Mouse (Mus musculus) myocyte (in vitro differentiated cells): ENCODE results near the gene Pard3. TPM values are rescaled to one million over a fixed set of nuclear protein-coding genes. Genes with fewer than 3 reads are reported as not detected.

Experiments used
- H3K27me3 ChIP-seq: one replicate; pipeline ENCODE4 v1.6.1; 2011; ENCODE audit not compliant: control insufficient read depth, insufficient read depth, insufficient read length
- H3K36me3 ChIP-seq: one replicate; pipeline ENCODE4 v1.6.1; 2011; ENCODE audit not compliant: control insufficient read depth, insufficient read depth
- H3K4me2 ChIP-seq: one replicate; pipeline ENCODE4 v1.6.1; 2011; ENCODE audit warnings: low read depth, control low read depth
- H3K4me3 ChIP-seq: one replicate; pipeline ENCODE4 v1.5.1; 2011; ENCODE audit warnings: mild to moderate bottlenecking, control low read depth, moderate library complexity
- H3K79me2 ChIP-seq: one replicate; pipeline ENCODE4 v1.6.1; 2011; ENCODE audit not compliant: control insufficient read depth, insufficient read depth
- H3ac ChIP-seq: one replicate; pipeline ENCODE4 v1.6.1; 2011; ENCODE audit not compliant: control insufficient read depth, insufficient read length
- CEBPB ChIP-seq: IDR thresholded peaks from 2 replicates; pipeline ENCODE4 v1.6.1; 2011; ENCODE audit warnings: mild to moderate bottlenecking, moderate library complexity; ENCODE audit not compliant: poor library complexity, insufficient read depth, severe bottlenecking
- E2F4 ChIP-seq: IDR thresholded peaks from one replicate; pipeline ENCODE4 v1.6.1; 2011; ENCODE audit warnings: mild to moderate bottlenecking, control low read depth, moderate library complexity; ENCODE audit not compliant: insufficient read depth
- MAX ChIP-seq: IDR thresholded peaks from one replicate; pipeline ENCODE4 v1.6.1; 2011; ENCODE audit warnings: low read depth, mild to moderate bottlenecking, control low read depth
- MYOD1 ChIP-seq, 3 experiments: IDR thresholded peaks; one replicate each; pipeline ENCODE4 v1.6.1; 2011; ENCODE audit warnings: control low read depth in 2 of 3, low read depth in 2 of 3, mild to moderate bottlenecking in 2 of 3, moderate library complexity in 1 of 3; ENCODE audit not compliant: insufficient read length in 2 of 3, control insufficient read depth in 1 of 3
- MYOG ChIP-seq, 3 experiments: IDR thresholded peaks; one replicate each; pipeline ENCODE4 v1.6.1; 2011; ENCODE audit warnings: control low read depth in 2 of 3, low read depth in 2 of 3, mild to moderate bottlenecking in 2 of 3; ENCODE audit not compliant: insufficient read length in 2 of 3, control insufficient read depth in 1 of 3, insufficient read depth in 1 of 3
- POLR2A ChIP-seq: IDR thresholded peaks from one replicate; pipeline ENCODE4 v1.6.1; 2011; ENCODE audit warnings: low read depth, mild to moderate bottlenecking, control low read depth, moderate library complexity; ENCODE audit not compliant: insufficient read length
- POLR2AphosphoS2 ChIP-seq: IDR thresholded peaks from one replicate; pipeline ENCODE4 v1.6.1; 2011; ENCODE audit warnings: low read depth, control low read depth; ENCODE audit not compliant: insufficient read length
- REST ChIP-seq: IDR thresholded peaks from one replicate; pipeline ENCODE4 v1.6.1; 2011; ENCODE audit warnings: mild to moderate bottlenecking, control low read depth, moderate library complexity; ENCODE audit not compliant: insufficient read depth, insufficient read length
- SRF ChIP-seq: IDR thresholded peaks from one replicate; pipeline ENCODE4 v1.6.1; 2011; ENCODE audit warnings: low read depth; ENCODE audit not compliant: control insufficient read depth, insufficient read length
- TCF12 ChIP-seq: IDR thresholded peaks from one replicate; pipeline ENCODE4 v1.6.1; 2011; ENCODE audit warnings: mild to moderate bottlenecking, control low read depth; ENCODE audit not compliant: poor library complexity, insufficient read depth, severe bottlenecking
- TCF3 ChIP-seq: IDR thresholded peaks from one replicate; pipeline ENCODE4 v1.6.1; 2011; ENCODE audit warnings: low read depth, control low read depth; ENCODE audit not compliant: insufficient read length
- USF1 ChIP-seq: IDR thresholded peaks from one replicate; pipeline ENCODE4 v1.6.1; 2011; ENCODE audit warnings: low read depth, mild to moderate bottlenecking, control low read depth, moderate library complexity
- polyA plus RNA-seq: library from polyadenylated mRNA; unstranded; fragments of >200 nt; fragmentation: generic; extraction: Trizol; gene quantifications from one replicate; pipeline ENCODE4 v1.2.1, GENCODE M21; 2012; ENCODE audit warnings: missing spikeins

The Pard3 gene
- polyA plus RNA-seq, 1 experiment, result 24.3 TPM

- TF ChIP-seq REST, result no peak
- no peak for TF ChIP-seq POLR2A
- TF ChIP-seq CEBPB, result no peak
- TF ChIP-seq E2F4, result no peak
- TF ChIP-seq POLR2AphosphoS2, result no peak
- no peak for TF ChIP-seq USF1
- no peak for TF ChIP-seq TCF3
- TF ChIP-seq MYOD1 (IDR thresholded peaks at IDR 0.05; ENCODE audit: control insufficient read depth in 1 of 3, insufficient read length in 2 of 3, low read depth in 2 of 3), result no peak
- no peak for TF ChIP-seq MYOG (IDR thresholded peaks at IDR 0.05; ENCODE audit: control insufficient read depth in 1 of 3, insufficient read depth in 1 of 3, insufficient read length in 2 of 3, low read depth in 2 of 3)
- no peak for TF ChIP-seq SRF
- Histone ChIP-seq H3ac (no peak overlapping the region), H3K27me3 (no peaks in the 10 kb centered on the region), H3K4me3 (no peak overlapping the region), H3K36me3 (no peaks in the 10 kb centered on the region), H3K4me2 (no peak overlapping the region), H3K79me2 (no peaks in the 10 kb centered on the region)
These were observed 505.5 kb downstream of the Pard3 start for GRCm38 (mm10) chr8:127569212-127569611.

- Histone ChIP-seq H3K4me2 (no peak overlapping the region), H3K4me3 (no peak overlapping the region), H3K79me2 (no peaks in the 10 kb centered on the region), H3ac (no peak overlapping the region), H3K27me3 (no peaks in the 10 kb centered on the region), H3K36me3 (no peaks in the 10 kb centered on the region)
- TF ChIP-seq SRF (no peak), POLR2AphosphoS2 (no peak), USF1 (no peak), REST (no peak), POLR2A (no peak), TCF12 (no peak), MYOG (IDR thresholded peaks at IDR 0.05; ENCODE audit: control insufficient read depth in 1 of 3, insufficient read depth in 1 of 3, insufficient read length in 2 of 3, low read depth in 2 of 3) (no peak), MYOD1 (IDR thresholded peaks at IDR 0.05; ENCODE audit: control insufficient read depth in 1 of 3, insufficient read length in 2 of 3, low read depth in 2 of 3) (no peak), CEBPB (no peak), E2F4 (no peak), MAX (no peak), TCF3 (no peak)
These were observed 506.8 kb downstream of the Pard3 start for GRCm38 (mm10) chr8:127570527-127570926.

- no peak overlapping the region for H3ac ChIP-seq
- no peak for TF ChIP-seq TCF12
- no peak for TF ChIP-seq USF1
- TF ChIP-seq MYOD1 (IDR thresholded peaks at IDR 0.05; ENCODE audit: control insufficient read depth in 1 of 3, insufficient read length in 2 of 3, low read depth in 2 of 3), result no peak
- TF ChIP-seq MYOG (IDR thresholded peaks at IDR 0.05; ENCODE audit: control insufficient read depth in 1 of 3, insufficient read depth in 1 of 3, insufficient read length in 2 of 3, low read depth in 2 of 3), result no peak
- no peak for TF ChIP-seq SRF
- no peak for TF ChIP-seq POLR2A
- no peak for TF ChIP-seq REST
- H3K36me3 ChIP-seq, result no peaks in the 10 kb centered on the region
- H3K79me2 ChIP-seq, result no peaks in the 10 kb centered on the region
- H3K27me3 ChIP-seq, result no peaks in the 10 kb centered on the region
- no peak overlapping the region for H3K4me2 ChIP-seq
- H3K4me3 ChIP-seq, result no peak overlapping the region
These were observed 508.8 kb downstream of the Pard3 start for GRCm38 (mm10) chr8:127572493-127572892.

GRCm38 (mm10) chr8:127576657-127577056 is 513.0 kb downstream of the Pard3 start:
- Histone ChIP-seq H3K4me2 (no peak overlapping the region), H3K27me3 (no peaks in the 10 kb centered on the region), H3ac (no peak overlapping the region), H3K36me3 (no peaks in the 10 kb centered on the region), H3K79me2 (no peaks in the 10 kb centered on the region), H3K4me3 (no peak overlapping the region)
- no peak for TF ChIP-seq MYOG (IDR thresholded peaks at IDR 0.05; ENCODE audit: control insufficient read depth in 1 of 3, insufficient read depth in 1 of 3, insufficient read length in 2 of 3, low read depth in 2 of 3)
- TF ChIP-seq TCF3, result no peak
- TF ChIP-seq POLR2AphosphoS2, result no peak
- TF ChIP-seq SRF, result no peak
- no peak for TF ChIP-seq MYOD1 (IDR thresholded peaks at IDR 0.05; ENCODE audit: control insufficient read depth in 1 of 3, insufficient read length in 2 of 3, low read depth in 2 of 3)

GRCm38 (mm10) chr8:127577656-127578055 is 514.0 kb downstream of the Pard3 start:
- no peak for TF ChIP-seq USF1
- TF ChIP-seq MAX, result no peak
- TF ChIP-seq MYOG (IDR thresholded peaks at IDR 0.05; ENCODE audit: control insufficient read depth in 1 of 3, insufficient read depth in 1 of 3, insufficient read length in 2 of 3, low read depth in 2 of 3), result no peak
- no peak for TF ChIP-seq TCF3
- no peak for TF ChIP-seq E2F4
- no peak for TF ChIP-seq MYOD1 (IDR thresholded peaks at IDR 0.05; ENCODE audit: control insufficient read depth in 1 of 3, insufficient read length in 2 of 3, low read depth in 2 of 3)
- no peak for TF ChIP-seq CEBPB
- TF ChIP-seq POLR2AphosphoS2, result no peak
- no peak for TF ChIP-seq REST
- TF ChIP-seq SRF, result no peak
- TF ChIP-seq TCF12, result no peak
- TF ChIP-seq POLR2A, result no peak
- H3K79me2 ChIP-seq, result no peaks in the 10 kb centered on the region
- no peaks in the 10 kb centered on the region for H3K27me3 ChIP-seq
- no peak overlapping the region for H3K4me3 ChIP-seq
- H3K4me2 ChIP-seq, result no peak overlapping the region
- H3ac ChIP-seq, result no peak overlapping the region
- no peaks in the 10 kb centered on the region for H3K36me3 ChIP-seq
